Mouse (Mus musculus) cerebellum, adult 11 months (tissue): Measurements from ENCODE around the gene Cacnb2.
A peak's percentile ranks its signal among the peaks of the same experiment; 100 is the strongest.

ENCODE experiments used
- DNase-seq: peaks from one replicate; pipeline ENCODE4 v3.0.0; 2022

Cacnb2 gene

GRCm38 (mm10) chr2:14873701-14874181, 270.9 kb downstream of the Cacnb2 start:
- peak; percentile 4 for DNase-seq

- no peak for DNase-seq
These were observed 271.6 kb downstream of the Cacnb2 start for GRCm38 (mm10) chr2:14874281-14875037.

GRCm38 (mm10) chr2:14875121-14875520, 272.2 kb downstream of the Cacnb2 start:
- no peak for DNase-seq

- DNase-seq = no peak
These were observed 272.7 kb downstream of the Cacnb2 start for GRCm38 (mm10) chr2:14875616-14876015.

- no peak for DNase-seq
These were observed 276.1 kb downstream of the Cacnb2 start for GRCm38 (mm10) chr2:14878953-14879352.

GRCm38 (mm10) chr2:14883460-14883859, 280.6 kb downstream of the Cacnb2 start:
- no peak for DNase-seq

GRCm38 (mm10) chr2:14888406-14889195, 285.7 kb downstream of the Cacnb2 start:
- DNase-seq = no peak

- DNase-seq = no peak
These were observed 300.9 kb downstream of the Cacnb2 start for GRCm38 (mm10) chr2:14903837-14904236.

- no peak for DNase-seq
These were observed 302.0 kb downstream of the Cacnb2 start for GRCm38 (mm10) chr2:14904865-14905264.

- no peak for DNase-seq
These were observed 304.4 kb downstream of the Cacnb2 start for GRCm38 (mm10) chr2:14907124-14907925.

GRCm38 (mm10) chr2:14917585-14918247, 314.8 kb downstream of the Cacnb2 start:
- DNase-seq = no peak

GRCm38 (mm10) chr2:14929866-14930265, 327.0 kb downstream of the Cacnb2 start:
- no peak for DNase-seq

- DNase-seq = no peak
These were observed 329.1 kb downstream of the Cacnb2 start for GRCm38 (mm10) chr2:14931968-14932367.

GRCm38 (mm10) chr2:14936492-14936891, 333.6 kb downstream of the Cacnb2 start:
- DNase-seq = no peak

- DNase-seq = no peak
These were observed 339.4 kb downstream of the Cacnb2 start for GRCm38 (mm10) chr2:14942261-14942660.

- no peak for DNase-seq
These were observed 340.9 kb downstream of the Cacnb2 start for GRCm38 (mm10) chr2:14943691-14944357.

- DNase-seq = no peak
These were observed 350.2 kb downstream of the Cacnb2 start for GRCm38 (mm10) chr2:14953090-14953489.

GRCm38 (mm10) chr2:14960963-14961488, 358.1 kb downstream of the Cacnb2 start:
- no peak for DNase-seq

GRCm38 (mm10) chr2:14961493-14961892, 358.6 kb downstream of the Cacnb2 start:
- DNase-seq = no peak

- DNase-seq = no peak
These were observed 381.1 kb downstream of the Cacnb2 start for GRCm38 (mm10) chr2:14984029-14984428.

GRCm38 (mm10) chr2:14988451-14988850, 385.6 kb downstream of the Cacnb2 start:
- no peak for DNase-seq

GRCm38 (mm10) chr2:14989350-14989749, 386.5 kb downstream of the Cacnb2 start:
- no peak for DNase-seq
